Mouse (Mus musculus): ENCODE measurements around the gene Gid4.

- TF ChIP-seq CTCF (IDR thresholded peaks at IDR 0.05; ENCODE audit: extremely low read depth, insufficient read length, insufficient replicate concordance, low read depth, low read length) (no peak), POLR2A (IDR thresholded peaks at IDR 0.05; ENCODE audit: low read depth, low read length) (no peak)
Measured at GRCm38 (mm10) chr11:60470743-60471142, 53.8 kb downstream of the Gid4 start.
